Mouse (Mus musculus) thymus, postnatal 14 days (tissue): ENCODE data around the gene Fhod1.
A peak's percentile ranks its signal among the peaks of the same experiment; 100 is the strongest.

Source experiments
- DNase-seq: peaks from one replicate; pipeline ENCODE4 v3.0.0; 2021

Fhod1 gene

GRCm38 (mm10) chr8:105347428-105348221 is at the start of gene Fhod1:
Gene Fhod1 (minus strand): TSS chr8:105347953.
- peak; percentile 90 for DNase-seq

GRCm38 (mm10) chr8:105393915-105394314 is 46.2 kb upstream of the Fhod1 start:
- DNase-seq: no peak

- DNase-seq: no peak
Observed at GRCm38 (mm10) chr8:105393089-105393787, 45.5 kb upstream of the Fhod1 start.

- DNase-seq: no peak
Observed at GRCm38 (mm10) chr8:105389096-105389495, 41.3 kb upstream of the Fhod1 start.

- DNase-seq: no peak
Observed at GRCm38 (mm10) chr8:105387151-105387550, 39.4 kb upstream of the Fhod1 start.

- DNase-seq: no peak
Observed at GRCm38 (mm10) chr8:105384070-105384469, 36.3 kb upstream of the Fhod1 start.

- no peak for DNase-seq
Observed at GRCm38 (mm10) chr8:105380308-105380707, 32.6 kb upstream of the Fhod1 start.

- DNase-seq: no peak
Observed at GRCm38 (mm10) chr8:105378673-105379072, 30.9 kb upstream of the Fhod1 start.

- DNase-seq: peak; percentile 22
Observed at GRCm38 (mm10) chr8:105374513-105374966, 26.8 kb upstream of the Fhod1 start.

GRCm38 (mm10) chr8:105373032-105373431 is 25.3 kb upstream of the Fhod1 start, which contains the start of gene Plekhg4:
Gene Plekhg4 (plus strand): TSS chr8:105373274.
- no peak for DNase-seq

- no peak for DNase-seq
Observed at GRCm38 (mm10) chr8:105372473-105372872, 24.7 kb upstream of the Fhod1 start.

- peak; percentile 36 for DNase-seq
Observed at GRCm38 (mm10) chr8:105367107-105367506, 19.4 kb upstream of the Fhod1 start.

- no peak for DNase-seq
Observed at GRCm38 (mm10) chr8:105361751-105362702, 14.3 kb upstream of the Fhod1 start.

GRCm38 (mm10) chr8:105359646-105360045 is 11.9 kb upstream of the Fhod1 start:
- DNase-seq: no peak

- DNase-seq: no peak
Observed at GRCm38 (mm10) chr8:105359208-105359607, 11.5 kb upstream of the Fhod1 start.

- no peak for DNase-seq
Observed at GRCm38 (mm10) chr8:105356681-105357080, 8.9 kb upstream of the Fhod1 start.

- peak; percentile 76 for DNase-seq
Observed at GRCm38 (mm10) chr8:105355179-105356024, 7.6 kb upstream of the Fhod1 start.

GRCm38 (mm10) chr8:105354549-105354948 is 6.8 kb upstream of the Fhod1 start:
- DNase-seq: no peak

- DNase-seq: no peak
Observed at GRCm38 (mm10) chr8:105353583-105354135, 5.9 kb upstream of the Fhod1 start.

GRCm38 (mm10) chr8:105350186-105350585 is 2.4 kb upstream of the Fhod1 start:
- no peak for DNase-seq

GRCm38 (mm10) chr8:105349096-105349771 is 1.5 kb upstream of the Fhod1 start:
- DNase-seq: peak; percentile 39
